Mouse (Mus musculus): ENCODE measurements around the gene Neu2.

The Neu2 gene

GRCm38 (mm10) chr1:87541614-87542013, 31.9 kb downstream of the Neu2 start:
- DNase-seq, result peak in 1 of 2 experiments; percentile 67

GRCm38 (mm10) chr1:87551008-87551407, 41.3 kb downstream of the Neu2 start:
- no peak for DNase-seq

- no peak for DNase-seq
These were observed 43.9 kb downstream of the Neu2 start for GRCm38 (mm10) chr1:87553586-87553985.

- DNase-seq, result no peak
These were observed 53.3 kb downstream of the Neu2 start for GRCm38 (mm10) chr1:87562967-87563366.

GRCm38 (mm10) chr1:87565760-87566159, 56.1 kb downstream of the Neu2 start:
- no peak for DNase-seq

GRCm38 (mm10) chr1:87568398-87568797, 58.7 kb downstream of the Neu2 start:
- DNase-seq, result peak in 1 of 2 experiments; percentile 44

GRCm38 (mm10) chr1:87573261-87573660, 63.6 kb downstream of the Neu2 start:
- DNase-seq, result peak in 1 of 2 experiments; percentile 25

GRCm38 (mm10) chr1:87573800-87574215, 64.1 kb downstream of the Neu2 start, which contains the start of gene Ngef:
Gene Ngef (minus strand): TSS chr1:87573870.
- peak; percentile 90 to 97 for DNase-seq

- peak in 1 of 2 experiments; percentile 17 for DNase-seq
These were observed 64.7 kb downstream of the Neu2 start for GRCm38 (mm10) chr1:87574353-87574752.

- peak; percentile 95 to 99 for DNase-seq
These were observed 65.1 kb downstream of the Neu2 start for GRCm38 (mm10) chr1:87574785-87575184.

GRCm38 (mm10) chr1:87578965-87579364, 69.3 kb downstream of the Neu2 start:
- DNase-seq, result no peak

GRCm38 (mm10) chr1:87580824-87581223, 71.1 kb downstream of the Neu2 start:
- no peak for DNase-seq

- DNase-seq, result no peak
These were observed 79.5 kb downstream of the Neu2 start for GRCm38 (mm10) chr1:87589162-87589561.

- DNase-seq, result no peak
These were observed 80.3 kb downstream of the Neu2 start for GRCm38 (mm10) chr1:87589980-87590379.

- DNase-seq, result no peak
These were observed 84.6 kb downstream of the Neu2 start for GRCm38 (mm10) chr1:87594261-87594660.

GRCm38 (mm10) chr1:87594671-87595070, 85.0 kb downstream of the Neu2 start:
- no peak for DNase-seq

- peak; percentile 14 to 56 for DNase-seq
These were observed 90.8 kb downstream of the Neu2 start for GRCm38 (mm10) chr1:87600533-87600932.

- peak in 1 of 2 experiments; percentile 39 for DNase-seq
These were observed 92.1 kb downstream of the Neu2 start for GRCm38 (mm10) chr1:87601801-87602200.

GRCm38 (mm10) chr1:87603389-87603788, 93.7 kb downstream of the Neu2 start:
- DNase-seq, result no peak

- DNase-seq, result no peak
These were observed 95.6 kb downstream of the Neu2 start for GRCm38 (mm10) chr1:87605296-87605695.

- peak; percentile 37 to 60 for DNase-seq
These were observed 97.8 kb downstream of the Neu2 start for GRCm38 (mm10) chr1:87607385-87608091.

GRCm38 (mm10) chr1:87608416-87609046, 98.8 kb downstream of the Neu2 start:
- peak; percentile 69 to 87 for DNase-seq

GRCm38 (mm10) chr1:87614576-87615295, 105.0 kb downstream of the Neu2 start:
- DNase-seq, result no peak
